Mouse (Mus musculus) thymus, adult 2 months (tissue): ENCODE data around the gene Lgals1.

Experiments
- CTCF ChIP-seq: fragments of 200-500 bp; IDR thresholded peaks from 2 replicates; pipeline ENCODE4 v1.5.1; 2012; ENCODE audit warnings: mild to moderate bottlenecking, control low read depth, low read length, moderate library complexity, borderline replicate concordance; ENCODE audit not compliant: control insufficient read depth, poor library complexity, insufficient read depth; ENCODE audit errors: extremely low read depth
- POLR2A ChIP-seq: fragments of 200-500 bp; IDR thresholded peaks from 2 replicates; pipeline ENCODE4 v1.6.1; 2012; ENCODE audit warnings: mild to moderate bottlenecking, low read length, control low read depth, moderate library complexity; ENCODE audit not compliant: control insufficient read depth, poor library complexity, insufficient read depth; ENCODE audit errors: extremely low read depth

DNA sequence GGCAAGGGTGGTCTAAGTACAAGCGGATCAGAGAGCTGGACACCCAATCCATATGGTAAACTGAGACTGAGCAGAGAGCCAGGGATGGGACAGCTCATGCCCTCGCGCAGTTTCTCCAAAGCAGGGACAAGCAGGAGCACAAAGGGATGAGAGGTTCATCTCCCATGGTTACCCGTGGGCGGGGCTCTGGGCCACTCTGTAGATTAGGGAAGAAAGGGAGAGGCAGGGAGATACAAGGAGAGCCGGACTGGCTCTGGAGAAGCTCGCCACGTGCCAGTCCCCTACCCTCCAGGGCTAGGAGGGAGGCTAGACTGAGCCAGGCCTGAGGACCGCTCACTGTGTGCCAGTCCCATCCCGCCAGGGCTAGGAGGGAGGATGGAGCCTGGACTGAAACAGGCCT lies 10.8 kb downstream of the Lgals1 start:
- TF ChIP-seq POLR2A: no peak
- no peak for TF ChIP-seq CTCF
